Mouse (Mus musculus) limb, embryonic 14.5 days (tissue): ENCODE data around the gene Rela. TPM values are rescaled to one million over a fixed set of nuclear protein-coding genes. Genes with fewer than 3 reads are reported as not detected.

ENCODE experiments used
- ATAC-seq: fragments of 200-750 bp; cut with Nextera tagmentation; 2 replicates; pipeline ENCODE4 v1.8.0; 2017; ENCODE audit warnings: low read depth, moderate number of reproducible peaks, moderate TSS enrichment; ENCODE audit not compliant: low FRiP score
- DNase-seq: peaks from one replicate; pipeline ENCODE4 v3.0.0-alpha.2; 2015; ENCODE audit warnings: low spot score
- H3K27ac ChIP-seq: fragments of 300-500 bp; sonication (generic); replicated peaks from 2 replicates; pipeline ENCODE4 v1.5.1; 2014; ENCODE audit warnings: low read depth, mild to moderate bottlenecking, low read length, moderate library complexity, mixed read lengths
- H3K27me3 ChIP-seq: fragments of 300-500 bp; sonication (generic); 2 replicates; pipeline ENCODE4 v1.6.1; 2014; ENCODE audit warnings: low read length, mixed read lengths; ENCODE audit not compliant: control insufficient read depth, insufficient read depth
- H3K36me3 ChIP-seq: fragments of 300-500 bp; sonication (generic); 2 replicates; pipeline ENCODE4 v1.6.1; 2014; ENCODE audit warnings: mild to moderate bottlenecking, low read length, moderate library complexity, mixed read lengths; ENCODE audit not compliant: control insufficient read depth, insufficient read depth
- H3K4me1 ChIP-seq: fragments of 300-500 bp; sonication (generic); 2 replicates; pipeline ENCODE4 v1.6.1; 2014; ENCODE audit warnings: antibody characterized with exemption, low read length, mixed read lengths; ENCODE audit not compliant: control insufficient read depth, insufficient read depth
- H3K4me2 ChIP-seq: fragments of 300-500 bp; sonication (generic); replicated peaks from 2 replicates; pipeline ENCODE4 v1.6.1; 2014; ENCODE audit warnings: low read depth, mild to moderate bottlenecking, low read length, moderate library complexity; ENCODE audit not compliant: severe bottlenecking
- H3K4me3 ChIP-seq: fragments of 300-500 bp; sonication (generic); replicated peaks from 2 replicates; pipeline ENCODE4 v1.5.1; 2014; ENCODE audit warnings: low read length
- H3K9ac ChIP-seq: fragments of 300-500 bp; sonication (generic); 2 replicates; pipeline ENCODE4 v1.6.1; 2014; ENCODE audit warnings: mild to moderate bottlenecking, low read depth, low read length, moderate library complexity; ENCODE audit not compliant: severe bottlenecking
- H3K9me3 ChIP-seq: fragments of 300-500 bp; sonication (generic); 2 replicates; pipeline ENCODE4 v1.6.1; 2016; ENCODE audit warnings: low read length; ENCODE audit not compliant: control insufficient read depth
- POLR2A ChIP-seq: fragments of 200-500 bp; IDR thresholded peaks from 2 replicates; pipeline ENCODE4 v1.8.0; 2012; ENCODE audit warnings: inconsistent platforms, mild to moderate bottlenecking, moderate library complexity, borderline replicate concordance; ENCODE audit not compliant: insufficient read depth, insufficient read length; ENCODE audit errors: extremely low read depth
- WGBS: fragments of 180-500 bp; shearing (Covaris S2); extraction: QIAGEN DNeasy Blood & Tissue Kit; methylation state at CpG from one replicate; pipeline ENCODE4 v1.1.7; 2014; 5-methylcytosine and 5-hydroxymethylcytosine counted together
- polyA plus RNA-seq, 2 experiments: library from polyadenylated mRNA; depleted of rRNA in 1 of 2; stranded (reverse) in 1 of 2; unstranded in 1 of 2; fragments of >200 nt; fragmentation: Nextera tagmentation in 1 of 2; extraction: Ambion mirVana in 1 of 2; gene quantifications; 2 replicates each; pipeline versions ENCODE4 v1.2.1 to v1.2.3; 2012 to 2014

Gene Rela
- polyA plus RNA-seq, 2 experiments, result 54.8 to 59.8 TPM

DNA sequence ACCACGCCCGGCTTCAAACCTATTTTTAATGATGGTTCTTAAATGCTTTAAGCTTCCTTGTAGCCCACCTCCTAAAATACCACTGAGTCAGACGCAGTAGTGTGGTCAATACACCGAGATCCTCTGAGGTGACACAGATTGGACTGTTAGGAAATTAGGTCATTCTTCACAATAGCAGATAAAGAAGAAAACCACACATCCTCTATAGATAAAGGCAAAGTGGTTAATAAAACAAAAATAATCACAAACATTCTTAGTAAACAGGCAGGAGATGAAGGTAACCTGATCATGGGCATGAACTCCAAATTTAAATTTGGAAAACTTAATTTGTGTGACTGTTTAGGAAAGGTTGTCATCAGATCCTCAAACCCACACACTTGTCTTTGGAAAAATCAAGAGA is 17.3 kb upstream of the Rela start:
- 81% methylated on average over 4 of the region's 4 CpGs for WGBS
- Histone ChIP-seq H3K9ac (no peak overlapping the region), H3K4me1 (no peaks in the 10 kb centered on the region), H3K36me3 (no peaks in the 10 kb centered on the region), H3K4me2 (no peak overlapping the region), H3K4me3 (no peak overlapping the region), H3K27ac (no peak overlapping the region), H3K27me3 (no peaks in the 10 kb centered on the region), H3K9me3 (no peaks in the 10 kb centered on the region)
- no peak for ATAC-seq
- no peak for DNase-seq
- TF ChIP-seq POLR2A, result no peak

DNA sequence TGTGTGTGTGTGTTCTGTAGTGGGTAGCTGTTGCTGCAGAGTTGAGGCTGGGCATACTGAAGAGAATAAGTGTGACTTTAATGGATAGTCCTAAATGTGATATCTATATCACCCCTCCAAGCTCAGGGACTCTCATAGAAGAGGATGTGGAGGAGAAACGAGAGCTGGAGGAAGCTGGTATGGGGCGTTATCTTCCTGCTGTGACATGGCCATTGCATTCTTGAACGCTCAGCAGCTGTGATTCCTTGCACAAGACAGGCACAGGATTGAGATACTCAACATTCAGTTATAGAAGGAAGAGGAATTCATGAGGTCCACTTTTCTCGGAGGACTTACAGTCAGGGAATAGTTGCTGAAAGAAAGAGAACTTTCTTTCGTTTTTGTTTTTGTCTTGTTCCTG is 15.4 kb upstream of the Rela start:
- 73% methylated on average over 5 of the region's 5 CpGs for WGBS
- DNase-seq, result no peak

DNA sequence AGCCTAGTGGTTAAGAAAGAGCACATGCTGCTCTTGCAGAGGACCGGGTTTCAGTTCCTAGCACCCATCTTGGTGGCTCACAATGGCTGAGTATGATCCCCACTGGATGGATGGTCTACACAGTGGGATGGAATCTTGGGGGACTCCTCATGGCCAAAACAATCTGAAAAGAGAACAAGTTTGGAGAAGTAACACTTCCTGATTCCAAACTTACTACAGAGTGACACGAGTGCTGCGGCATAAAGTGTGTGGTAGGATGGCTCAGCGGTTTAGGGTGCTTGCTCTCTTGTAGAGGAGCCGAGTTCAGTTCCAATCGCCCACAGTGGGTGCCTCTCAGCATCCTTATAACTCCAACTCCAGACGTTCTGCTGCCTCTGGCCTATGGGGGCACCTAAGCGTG is 12.0 kb upstream of the Rela start:
- no peaks in the 10 kb centered on the region for H3K36me3 ChIP-seq
- no peak for TF ChIP-seq POLR2A
- H3K27me3 ChIP-seq, result no peaks in the 10 kb centered on the region
- no peaks in the 10 kb centered on the region for H3K4me1 ChIP-seq
- WGBS, result 88% methylated on average over 8 of the region's 8 CpGs
- ATAC-seq (no peak), DNase-seq (no peak)
- no peaks in the 10 kb centered on the region for H3K9me3 ChIP-seq
- H3K27ac ChIP-seq, result no peak overlapping the region
- H3K4me3 ChIP-seq, result no peak overlapping the region
- no peak overlapping the region for H3K9ac ChIP-seq
- H3K4me2 ChIP-seq, result no peak overlapping the region

More for the DNA sequence above, 15.4 kb upstream of the Rela start:
- H3K4me2 ChIP-seq, result no peak overlapping the region
- no peak overlapping the region for H3K27ac ChIP-seq
- no peak for ATAC-seq
- TF ChIP-seq POLR2A, result no peak
- no peaks in the 10 kb centered on the region for H3K4me1 ChIP-seq
- no peak overlapping the region for H3K9ac ChIP-seq
- H3K36me3 ChIP-seq, result no peaks in the 10 kb centered on the region
- no peak overlapping the region for H3K4me3 ChIP-seq
- no peaks in the 10 kb centered on the region for H3K27me3 ChIP-seq
- no peaks in the 10 kb centered on the region for H3K9me3 ChIP-seq

DNA sequence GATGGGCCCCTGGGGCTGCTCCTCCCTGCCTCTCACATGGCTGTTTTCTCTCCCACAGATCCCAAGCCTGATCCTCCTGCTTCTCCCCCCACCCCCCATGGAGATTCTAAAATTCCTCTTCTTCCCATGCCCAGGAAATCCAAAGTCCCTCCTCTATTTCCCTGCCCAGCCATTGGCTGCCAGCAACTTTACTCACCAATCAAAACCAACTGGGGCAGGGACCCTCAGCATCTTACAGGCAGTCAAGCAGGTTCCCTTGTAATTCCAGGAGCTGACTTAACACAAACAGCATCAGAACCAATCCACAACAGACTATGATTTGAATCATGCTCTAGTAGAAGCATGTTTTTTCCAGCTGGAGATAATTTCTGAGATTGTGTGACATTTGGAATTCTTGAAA is 7.4 kb upstream of the Rela start:
- Histone ChIP-seq H3K27me3 (no peaks in the 10 kb centered on the region), H3K36me3 (no peaks in the 10 kb centered on the region), H3K27ac (no peak overlapping the region), H3K4me3 (no peak overlapping the region), H3K9me3 (no peaks in the 10 kb centered on the region), H3K9ac (no peak overlapping the region), H3K4me1 (no peaks in the 10 kb centered on the region), H3K4me2 (no peak overlapping the region)
- ATAC-seq (no peak), DNase-seq (no peak)
- TF ChIP-seq POLR2A, result no peak

DNA sequence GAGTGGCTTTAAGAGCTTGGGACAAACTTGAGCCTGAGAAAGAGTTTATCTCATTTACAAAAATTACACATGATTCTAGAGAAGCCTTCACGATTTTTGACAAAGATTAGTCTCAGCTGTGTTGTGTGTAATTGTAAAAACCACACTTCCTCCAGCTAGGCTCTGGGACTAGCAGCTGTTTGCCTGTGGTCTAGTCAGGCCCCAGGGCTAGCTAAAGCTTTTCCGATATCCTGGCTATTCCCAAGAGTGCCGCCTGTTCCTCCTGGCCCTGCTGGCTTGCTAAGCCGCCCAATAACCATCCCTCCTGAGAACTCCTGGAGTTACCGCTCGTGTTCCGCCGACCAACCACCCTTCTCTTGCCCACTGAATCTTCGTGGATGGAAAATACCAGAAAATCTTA is 5.2 kb upstream of the Rela start:
- Histone ChIP-seq H3K36me3 (no peaks in the 10 kb centered on the region), H3K4me3 (no peak overlapping the region), H3K4me1 (peaks cover 7% of the 10 kb centered on the region), H3K9me3 (no peaks in the 10 kb centered on the region), H3K4me2 (no peak overlapping the region), H3K27ac (no peak overlapping the region), H3K27me3 (no peaks in the 10 kb centered on the region), H3K9ac (peak overlapping the region; percentile 7; the same call in 1 of the 2 replicates)
- TF ChIP-seq POLR2A, result no peak
- 63% methylated on average over 9 of the region's 9 CpGs for WGBS
- DNase-seq (no peak), ATAC-seq (no peak)

DNA sequence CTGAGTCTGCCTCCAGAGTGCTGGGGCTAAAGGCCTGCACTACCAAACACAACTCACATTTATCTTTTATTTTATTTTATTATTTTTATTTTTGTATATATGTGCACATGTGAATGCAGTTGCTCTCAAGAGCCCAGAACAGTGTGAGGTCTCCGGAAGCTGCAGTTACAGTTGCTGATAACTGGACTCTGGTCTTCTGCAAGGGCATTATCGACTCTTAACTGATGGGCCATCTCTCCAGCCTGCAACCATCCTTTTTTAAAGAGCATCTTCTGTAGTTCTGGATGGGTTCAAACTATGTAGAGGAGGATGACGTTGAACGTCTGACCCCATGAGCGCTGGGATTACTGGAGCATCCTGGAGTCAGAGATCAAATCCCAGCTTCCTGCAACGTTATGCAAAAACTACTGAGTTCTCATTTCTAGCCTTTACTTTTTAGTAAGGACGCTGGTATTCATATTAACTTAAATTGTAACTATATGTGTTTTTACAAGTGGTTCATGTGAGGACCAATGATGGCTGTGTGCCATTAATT is 1.2 kb upstream of the Rela start:
- H3K36me3 ChIP-seq, result peaks cover 26% of the 10 kb centered on the region
- no peak for DNase-seq
- H3K27ac ChIP-seq, result no peak overlapping the region
- ATAC-seq, result no peak
- H3K9me3 ChIP-seq, result no peaks in the 10 kb centered on the region
- WGBS, result 73% methylated on average over 7 of the region's 7 CpGs
- no peak overlapping the region; the same call in 1 of the 2 replicates for H3K4me3 ChIP-seq
- peaks cover 18% of the 10 kb centered on the region for H3K4me1 ChIP-seq
- peak overlapping the region; percentile 95 for H3K4me2 ChIP-seq
- no peaks in the 10 kb centered on the region for H3K27me3 ChIP-seq
- no peak overlapping the region; the same call in 1 of the 2 replicates for H3K9ac ChIP-seq
- TF ChIP-seq POLR2A, result no peak
